Mouse (Mus musculus) limb, embryonic 12.5 days (tissue): ENCODE measurements at regions not wholly inside any gene's neighbourhood (a gene's known extent, or its start where the extent isn't known, plus 50 kb on each side); places are given as distances from the start of the nearest gene placed in this dataset.

Source experiments
- ATAC-seq: fragments of 200-750 bp; cut with Nextera tagmentation; 2 replicates; pipeline ENCODE4 v1.8.0; 2017; ENCODE audit warnings: low read depth, moderate TSS enrichment; ENCODE audit not compliant: insufficient number of reproducible peaks, insufficient read depth, low FRiP score, low TSS enrichment
- H3K27ac ChIP-seq: fragments of 300-500 bp; sonication (generic); 2 replicates; pipeline ENCODE4 v1.5.1; 2016; ENCODE audit warnings: mild to moderate bottlenecking, moderate library complexity
- H3K27me3 ChIP-seq: fragments of 300-500 bp; sonication (generic); 2 replicates; pipeline ENCODE4 v1.6.1; 2016; ENCODE audit warnings: mild to moderate bottlenecking, moderate library complexity
- H3K36me3 ChIP-seq: fragments of 300-500 bp; sonication (generic); 2 replicates; pipeline ENCODE4 v1.6.1; 2016; ENCODE audit warnings: mild to moderate bottlenecking, moderate library complexity
- H3K4me1 ChIP-seq: fragments of 300-500 bp; sonication (generic); replicated peaks from 2 replicates; pipeline ENCODE4 v1.6.1; 2016
- H3K4me2 ChIP-seq: fragments of 300-500 bp; sonication (generic); 2 replicates; pipeline ENCODE4 v1.6.1; 2016; ENCODE audit warnings: mild to moderate bottlenecking, moderate library complexity
- H3K4me3 ChIP-seq: fragments of 300-500 bp; sonication (generic); replicated peaks from 2 replicates; pipeline ENCODE4 v1.5.1; 2016; ENCODE audit warnings: mild to moderate bottlenecking
- H3K9ac ChIP-seq: fragments of 300-500 bp; sonication (generic); replicated peaks from 2 replicates; pipeline ENCODE4 v1.6.1; 2016; ENCODE audit warnings: mild to moderate bottlenecking, moderate library complexity
- H3K9me3 ChIP-seq: fragments of 300-500 bp; sonication (generic); 2 replicates; pipeline ENCODE4 v1.6.1; 2016; ENCODE audit warnings: mild to moderate bottlenecking, moderate library complexity
- WGBS: fragments of 180-500 bp; shearing (Covaris S2); methylation state at CpG from one replicate; pipeline ENCODE4 v1.1.7; 2016; 5-methylcytosine and 5-hydroxymethylcytosine counted together

GRCm38 (mm10) chr10:99959279-99959678 lies 56.2 kb upstream of the Kitl start:
- Histone ChIP-seq H3K36me3 (no peaks in the 10 kb centered on the region), H3K4me2 (no peak overlapping the region), H3K4me1 (no peaks in the 10 kb centered on the region), H3K4me3 (no peak overlapping the region), H3K27ac (no peak overlapping the region), H3K27me3 (no peaks in the 10 kb centered on the region), H3K9me3 (no peaks in the 10 kb centered on the region), H3K9ac (no peak overlapping the region)
- no peak for ATAC-seq
- 78% methylated on average over 3 of the region's 3 CpGs for WGBS

DNA sequence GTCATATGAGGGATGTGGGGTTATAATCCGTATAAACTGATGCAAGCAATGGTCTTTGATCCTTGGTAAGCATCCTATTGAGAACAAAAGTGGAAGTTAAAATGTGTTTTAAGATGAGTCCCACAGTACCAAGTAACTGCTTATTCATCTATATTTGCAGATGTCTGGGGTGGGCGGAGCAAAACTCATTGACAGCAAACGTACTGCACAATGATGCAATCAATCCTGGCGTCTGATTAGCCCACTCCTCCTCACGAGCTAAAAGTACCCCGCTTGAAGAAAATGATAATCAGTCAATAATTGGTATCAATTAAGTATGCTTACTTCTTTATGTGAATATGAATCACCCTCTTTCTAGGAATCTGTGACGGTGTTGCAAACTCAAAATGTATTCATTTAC lies 62.9 kb upstream of the Kitl start:
- Histone ChIP-seq H3K4me3 (no peak overlapping the region), H3K36me3 (no peaks in the 10 kb centered on the region), H3K9ac (no peak overlapping the region), H3K9me3 (no peaks in the 10 kb centered on the region), H3K4me1 (no peaks in the 10 kb centered on the region), H3K27ac (no peak overlapping the region), H3K4me2 (no peak overlapping the region), H3K27me3 (no peaks in the 10 kb centered on the region)
- WGBS: 85% methylated on average over 7 of the region's 7 CpGs
- ATAC-seq: no peak

GRCm38 (mm10) chr10:99951718-99952117 lies 63.7 kb upstream of the Kitl start:
- no peak overlapping the region for H3K27ac ChIP-seq
- no peaks in the 10 kb centered on the region for H3K4me1 ChIP-seq
- H3K36me3 ChIP-seq: no peaks in the 10 kb centered on the region
- no peak for ATAC-seq
- no peak overlapping the region for H3K9ac ChIP-seq
- H3K4me2 ChIP-seq: no peak overlapping the region
- no peaks in the 10 kb centered on the region for H3K27me3 ChIP-seq
- H3K9me3 ChIP-seq: no peaks in the 10 kb centered on the region
- WGBS: 84% methylated on average over 4 of the region's 4 CpGs
- H3K4me3 ChIP-seq: no peak overlapping the region

DNA sequence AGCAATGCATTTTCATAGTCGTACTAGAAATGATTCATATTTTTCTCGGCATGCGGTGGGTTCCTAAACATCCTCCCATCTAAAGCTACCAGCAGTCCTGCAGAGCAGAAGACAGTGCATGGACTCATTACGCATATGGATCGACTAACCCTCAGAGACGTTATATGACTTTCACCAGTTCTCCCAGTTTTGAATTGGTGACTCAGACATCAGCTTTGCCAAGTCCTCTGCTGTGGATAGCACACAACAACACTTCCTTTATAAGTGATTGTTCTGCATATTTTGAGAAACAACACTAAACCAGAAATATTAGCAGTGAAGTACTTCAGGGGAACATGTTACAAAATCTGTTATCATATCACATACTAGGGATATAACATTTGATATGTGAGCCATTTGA lies 64.1 kb upstream of the Kitl start:
- Histone ChIP-seq H3K4me3 (no peak overlapping the region), H3K9ac (no peak overlapping the region), H3K9me3 (no peaks in the 10 kb centered on the region), H3K36me3 (no peaks in the 10 kb centered on the region), H3K27me3 (no peaks in the 10 kb centered on the region), H3K4me1 (no peaks in the 10 kb centered on the region), H3K4me2 (no peak overlapping the region), H3K27ac (no peak overlapping the region)
- 90% methylated on average over 6 of the region's 6 CpGs for WGBS
- no peak for ATAC-seq

- Histone ChIP-seq H3K9me3 (no peaks in the 10 kb centered on the region), H3K4me1 (no peaks in the 10 kb centered on the region)
These were observed 66.7 kb upstream of the Kitl start for GRCm38 (mm10) chr10:99948740-99949139.

GRCm38 (mm10) chr10:99945418-99945817 lies 70.0 kb upstream of the Kitl start:
- H3K9me3 ChIP-seq: no peaks in the 10 kb centered on the region
- H3K4me3 ChIP-seq: no peak overlapping the region
- H3K27ac ChIP-seq: no peak overlapping the region
- H3K4me1 ChIP-seq: no peaks in the 10 kb centered on the region
- no peak overlapping the region for H3K9ac ChIP-seq
- no peaks in the 10 kb centered on the region for H3K36me3 ChIP-seq
- 75% methylated on average over 3 of the region's 3 CpGs for WGBS
- H3K27me3 ChIP-seq: no peaks in the 10 kb centered on the region
- H3K4me2 ChIP-seq: no peak overlapping the region
- ATAC-seq: no peak

More at GRCm38 (mm10) chr10:99948740-99949139, 66.7 kb upstream of the Kitl start:
- Histone ChIP-seq H3K27ac (no peak overlapping the region), H3K9ac (no peak overlapping the region), H3K36me3 (no peaks in the 10 kb centered on the region), H3K27me3 (no peaks in the 10 kb centered on the region), H3K4me3 (no peak overlapping the region), H3K4me2 (no peak overlapping the region)
- ATAC-seq: no peak
- WGBS: 88% methylated on average over 3 of the region's 3 CpGs

- ATAC-seq: no peak
- Histone ChIP-seq H3K9ac (no peak overlapping the region), H3K4me2 (no peak overlapping the region), H3K27ac (no peak overlapping the region), H3K9me3 (no peaks in the 10 kb centered on the region), H3K27me3 (no peaks in the 10 kb centered on the region), H3K36me3 (no peaks in the 10 kb centered on the region), H3K4me3 (no peak overlapping the region), H3K4me1 (no peaks in the 10 kb centered on the region)
- WGBS: 61% methylated on average over 11 of the region's 11 CpGs
These were observed 73.8 kb upstream of the Kitl start for GRCm38 (mm10) chr10:99941665-99942064.

DNA sequence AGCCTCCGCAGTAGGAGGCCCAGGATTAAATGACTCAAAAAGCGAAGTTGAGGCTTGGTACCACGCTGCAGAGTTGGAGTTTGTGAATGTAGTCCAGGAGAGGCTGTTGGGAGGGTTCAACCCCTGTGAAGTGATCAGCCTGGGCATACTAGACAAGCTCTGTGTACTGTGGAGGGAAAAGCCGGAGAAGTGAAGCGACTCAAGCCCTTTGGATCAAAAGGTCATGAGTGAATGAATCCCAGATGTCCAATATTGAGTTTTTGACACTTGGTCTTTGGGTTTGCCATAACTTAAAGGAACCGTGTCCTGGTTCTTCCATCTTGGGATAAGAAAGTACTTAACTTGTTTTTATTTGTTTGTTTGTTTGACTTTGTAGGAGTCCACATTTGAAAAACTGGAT lies 76.5 kb upstream of the Kitl start:
- no peaks in the 10 kb centered on the region for H3K9me3 ChIP-seq
- no peak overlapping the region for H3K9ac ChIP-seq
- no peak for ATAC-seq
- no peak overlapping the region for H3K4me3 ChIP-seq
- no peak overlapping the region for H3K27ac ChIP-seq
- WGBS: 37% methylated on average over 6 of the region's 6 CpGs
- H3K27me3 ChIP-seq: no peaks in the 10 kb centered on the region
- H3K4me1 ChIP-seq: no peaks in the 10 kb centered on the region
- H3K4me2 ChIP-seq: no peak overlapping the region
- H3K36me3 ChIP-seq: no peaks in the 10 kb centered on the region

DNA sequence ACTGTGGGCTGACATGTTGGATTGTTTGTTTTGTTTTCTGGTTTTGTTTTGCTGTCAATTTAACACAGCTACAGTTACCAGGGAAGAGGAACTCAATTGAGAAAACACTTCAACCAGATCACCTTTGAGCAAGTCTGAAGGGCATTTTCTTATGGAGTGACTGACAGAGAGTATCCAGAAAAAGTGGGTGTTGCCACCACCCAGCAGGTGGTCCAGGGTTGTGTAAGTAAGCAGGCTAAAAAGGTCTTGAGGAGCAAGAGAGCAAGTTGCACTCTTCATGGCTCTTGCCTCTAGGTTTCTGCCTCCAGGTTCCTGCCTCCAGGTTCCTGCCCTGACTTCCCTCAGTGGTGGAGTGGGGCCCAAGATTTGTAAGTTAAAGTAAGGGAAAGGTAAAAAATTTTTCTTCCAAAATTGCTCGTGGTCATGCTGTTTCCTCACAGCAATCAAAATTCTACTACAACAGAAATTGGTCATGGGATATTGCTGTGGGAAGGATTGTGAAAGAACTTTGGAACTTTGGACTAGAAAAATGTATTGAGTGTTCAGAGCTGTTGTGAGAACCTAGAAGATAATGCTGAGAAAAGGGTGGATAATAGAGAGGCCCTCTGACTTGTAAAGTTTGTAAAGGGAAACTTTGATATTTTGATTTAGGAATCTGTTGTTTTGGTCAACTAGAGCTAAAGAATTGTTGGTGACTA lies 77.4 kb upstream of the Kitl start:
- H3K9me3 ChIP-seq: no peaks in the 10 kb centered on the region
- ATAC-seq: no peak
- no peak overlapping the region for H3K4me2 ChIP-seq
- H3K27ac ChIP-seq: no peak overlapping the region
- H3K27me3 ChIP-seq: no peaks in the 10 kb centered on the region
- no peak overlapping the region for H3K4me3 ChIP-seq
- H3K4me1 ChIP-seq: no peaks in the 10 kb centered on the region
- H3K36me3 ChIP-seq: no peaks in the 10 kb centered on the region
- WGBS: 91% methylated on average over 1 of the region's 1 CpGs
- H3K9ac ChIP-seq: no peak overlapping the region

DNA sequence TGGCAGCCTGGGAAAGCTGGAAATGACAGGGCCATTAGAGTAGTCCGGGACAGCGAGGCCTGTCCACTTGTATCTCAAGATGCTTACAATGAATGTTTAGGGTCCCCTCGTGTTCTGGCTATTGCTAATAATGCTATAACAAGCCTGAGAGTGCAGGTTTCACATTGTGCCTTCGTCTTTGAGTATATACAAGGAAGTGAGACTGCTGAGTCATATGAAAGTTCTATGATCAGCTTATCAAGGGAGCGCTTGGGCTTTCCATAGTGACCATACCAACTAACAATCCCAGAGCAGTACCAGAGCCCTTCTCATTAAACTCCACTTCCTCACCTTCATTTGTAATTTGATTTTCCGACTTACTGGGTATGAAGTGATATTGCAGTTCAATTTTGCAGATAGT lies 86.2 kb upstream of the Kitl start:
- H3K27ac ChIP-seq: no peak overlapping the region
- H3K27me3 ChIP-seq: no peaks in the 10 kb centered on the region
- H3K4me3 ChIP-seq: no peak overlapping the region
- H3K36me3 ChIP-seq: no peaks in the 10 kb centered on the region
- no peak overlapping the region for H3K9ac ChIP-seq
- no peaks in the 10 kb centered on the region for H3K9me3 ChIP-seq
- no peak overlapping the region for H3K4me2 ChIP-seq
- no peaks in the 10 kb centered on the region for H3K4me1 ChIP-seq
- WGBS: 90% methylated on average over 6 of the region's 6 CpGs
- no peak for ATAC-seq

GRCm38 (mm10) chr10:99927913-99928312 lies 87.5 kb upstream of the Kitl start:
- no peak overlapping the region for H3K4me3 ChIP-seq
- H3K36me3 ChIP-seq: no peaks in the 10 kb centered on the region
- H3K4me2 ChIP-seq: no peak overlapping the region
- no peaks in the 10 kb centered on the region for H3K27me3 ChIP-seq
- WGBS: 93% methylated on average over 7 of the region's 7 CpGs
- ATAC-seq: no peak
- H3K9ac ChIP-seq: no peak overlapping the region
- no peak overlapping the region for H3K27ac ChIP-seq
- no peaks in the 10 kb centered on the region for H3K9me3 ChIP-seq
- no peaks in the 10 kb centered on the region for H3K4me1 ChIP-seq

- no peaks in the 10 kb centered on the region for H3K36me3 ChIP-seq
- H3K27ac ChIP-seq: no peak overlapping the region
- H3K9me3 ChIP-seq: no peaks in the 10 kb centered on the region
- H3K9ac ChIP-seq: no peak overlapping the region
- no peak for ATAC-seq
- no peak overlapping the region for H3K4me3 ChIP-seq
- no peaks in the 10 kb centered on the region for H3K27me3 ChIP-seq
- no peaks in the 10 kb centered on the region for H3K4me1 ChIP-seq
- no peak overlapping the region for H3K4me2 ChIP-seq
- WGBS: 74% methylated on average over 8 of the region's 8 CpGs
These were observed 89.0 kb upstream of the Kitl start for GRCm38 (mm10) chr10:99926327-99926954.
